Mouse (Mus musculus) cortical plate, adult 2 months (tissue): ENCODE measurements around the gene Plcl2. TPM values are rescaled to one million over a fixed set of nuclear protein-coding genes. Genes with fewer than 3 reads are reported as not detected.
"Not testable (repeated sequence)": the region's sequence is repeated elsewhere in the genome, so short reads cannot be mapped to it uniquely, and the experiment has no call there.

Experiments used
- H3K27ac ChIP-seq: fragments of 200-500 bp; 2 replicates; pipeline ENCODE4 v1.5.1; 2012; ENCODE audit warnings: low read length, control low read depth, inconsistent platforms; ENCODE audit not compliant: insufficient read depth
- H3K4me1 ChIP-seq: fragments of 200-500 bp; 2 replicates; pipeline ENCODE4 v1.6.1; 2011; ENCODE audit warnings: low read length; ENCODE audit not compliant: control insufficient read depth, insufficient read depth
- H3K4me3 ChIP-seq: fragments of 200-500 bp; 2 replicates; pipeline ENCODE4 v1.5.1; 2011; ENCODE audit warnings: mild to moderate bottlenecking, low read length, control low read depth; ENCODE audit not compliant: insufficient read depth
- CTCF ChIP-seq: fragments of 200-500 bp; IDR thresholded peaks from 2 replicates; pipeline ENCODE4 v1.5.1; 2011; ENCODE audit warnings: mild to moderate bottlenecking, control low read depth, low read length; ENCODE audit not compliant: insufficient read depth; ENCODE audit errors: extremely low read depth
- POLR2A ChIP-seq: fragments of 200-500 bp; IDR thresholded peaks from 2 replicates; pipeline ENCODE4 v1.6.1; 2011; ENCODE audit warnings: mild to moderate bottlenecking, low read length, control low read depth; ENCODE audit not compliant: insufficient read depth; ENCODE audit errors: extremely low read depth
- polyA plus RNA-seq: library from polyadenylated mRNA; depleted of rRNA; stranded (reverse); fragments of >200 nt; gene quantifications from 2 replicates; pipeline ENCODE4 v1.2.3, GENCODE M21; 2012

Gene Plcl2
- polyA plus RNA-seq, 1 experiment, result 39.3 TPM

DNA sequence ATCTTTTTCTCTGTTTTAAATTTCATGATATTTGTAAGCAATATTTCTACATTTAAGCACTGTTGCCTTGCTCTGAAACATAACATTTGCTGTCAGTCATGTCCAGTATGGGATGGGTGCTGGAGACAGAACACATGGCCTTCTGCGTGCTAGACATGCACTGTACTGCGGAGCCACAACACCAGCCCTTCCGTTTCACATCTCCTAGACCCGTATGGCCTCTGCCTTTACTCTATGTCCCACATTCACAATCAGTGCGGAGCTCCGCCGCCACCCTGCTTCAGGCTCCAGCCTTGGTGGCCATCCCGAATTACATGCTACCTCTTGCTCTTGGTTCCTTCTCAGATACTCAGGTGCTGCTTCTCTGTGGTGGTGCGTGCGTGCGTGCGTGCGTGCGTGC is 168.1 kb downstream of the Plcl2 start:
- Histone ChIP-seq H3K4me3 (no peak overlapping the region), H3K27ac (no peak overlapping the region), H3K4me1 (peaks cover 13% of the 10 kb centered on the region; the same call in 1 of the 2 replicates)
- TF ChIP-seq CTCF (no peak), POLR2A (no peak)

DNA sequence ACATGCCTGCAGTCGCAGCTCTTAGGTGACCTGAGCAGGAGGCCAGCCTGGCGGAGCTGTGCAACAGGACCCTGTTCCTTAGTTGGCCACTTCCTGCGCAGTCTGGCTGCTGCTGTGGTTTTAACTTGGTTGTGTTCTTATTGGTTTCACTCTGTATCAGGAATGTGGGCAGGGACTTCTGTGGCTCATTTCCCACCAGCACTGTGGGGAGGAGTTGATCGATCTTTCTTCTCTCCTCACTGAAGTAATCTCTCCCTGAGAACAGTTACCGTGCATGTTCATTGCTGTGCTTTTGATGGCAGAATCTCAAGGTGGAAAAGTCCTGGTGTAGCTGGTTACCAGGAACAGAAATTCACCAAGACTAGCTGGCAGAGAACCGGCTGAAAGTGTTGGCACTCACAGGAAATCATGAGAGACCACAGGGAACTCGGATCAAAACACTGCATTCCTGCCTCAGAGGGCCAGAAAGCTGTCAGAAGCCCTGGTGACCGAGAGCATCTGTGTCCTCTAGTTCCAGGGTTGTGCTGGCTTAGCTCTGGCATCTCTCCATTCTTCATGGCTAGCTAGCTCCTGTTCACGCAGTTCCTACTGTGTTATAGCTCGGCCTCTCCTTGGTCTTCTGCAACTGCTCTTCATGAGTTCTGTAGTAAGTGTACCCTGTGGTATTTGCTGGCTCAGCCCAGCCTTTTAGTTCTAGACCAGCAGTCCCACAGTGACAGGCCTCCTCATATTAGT is 168.9 kb downstream of the Plcl2 start:
- Histone ChIP-seq H3K4me3 (no peak overlapping the region), H3K27ac (peak overlapping the region; percentile 18; the same call in 1 of the 2 replicates), H3K4me1 (peaks cover 15% of the 10 kb centered on the region; the same call in 1 of the 2 replicates)
- TF ChIP-seq CTCF (no peak), POLR2A (no peak)

DNA sequence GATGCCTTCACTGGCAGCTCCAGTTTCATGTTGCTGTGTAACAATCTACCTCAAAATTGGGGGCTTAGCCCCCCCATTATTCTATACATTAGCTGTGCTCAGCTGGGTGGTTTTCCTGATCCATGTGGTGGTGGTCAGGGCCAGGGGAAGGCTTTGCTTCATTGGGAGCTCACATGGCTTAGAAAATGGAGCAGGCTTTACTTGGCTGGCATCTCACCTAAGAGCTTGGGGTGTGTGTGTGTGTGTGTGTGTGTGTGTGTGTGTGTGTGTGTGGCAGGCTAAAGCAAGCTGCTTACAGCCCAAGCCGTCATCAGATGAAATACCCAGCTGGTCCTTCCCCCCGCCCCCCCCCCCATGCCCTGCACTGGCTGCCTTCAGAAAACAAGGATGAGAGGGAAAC is 169.5 kb downstream of the Plcl2 start:
- H3K27ac ChIP-seq, result no peak overlapping the region
- H3K4me3 ChIP-seq, result no peak overlapping the region
- peaks cover 15% of the 10 kb centered on the region; the same call in 1 of the 2 replicates for H3K4me1 ChIP-seq
- TF ChIP-seq CTCF (no peak), POLR2A (no peak)

DNA sequence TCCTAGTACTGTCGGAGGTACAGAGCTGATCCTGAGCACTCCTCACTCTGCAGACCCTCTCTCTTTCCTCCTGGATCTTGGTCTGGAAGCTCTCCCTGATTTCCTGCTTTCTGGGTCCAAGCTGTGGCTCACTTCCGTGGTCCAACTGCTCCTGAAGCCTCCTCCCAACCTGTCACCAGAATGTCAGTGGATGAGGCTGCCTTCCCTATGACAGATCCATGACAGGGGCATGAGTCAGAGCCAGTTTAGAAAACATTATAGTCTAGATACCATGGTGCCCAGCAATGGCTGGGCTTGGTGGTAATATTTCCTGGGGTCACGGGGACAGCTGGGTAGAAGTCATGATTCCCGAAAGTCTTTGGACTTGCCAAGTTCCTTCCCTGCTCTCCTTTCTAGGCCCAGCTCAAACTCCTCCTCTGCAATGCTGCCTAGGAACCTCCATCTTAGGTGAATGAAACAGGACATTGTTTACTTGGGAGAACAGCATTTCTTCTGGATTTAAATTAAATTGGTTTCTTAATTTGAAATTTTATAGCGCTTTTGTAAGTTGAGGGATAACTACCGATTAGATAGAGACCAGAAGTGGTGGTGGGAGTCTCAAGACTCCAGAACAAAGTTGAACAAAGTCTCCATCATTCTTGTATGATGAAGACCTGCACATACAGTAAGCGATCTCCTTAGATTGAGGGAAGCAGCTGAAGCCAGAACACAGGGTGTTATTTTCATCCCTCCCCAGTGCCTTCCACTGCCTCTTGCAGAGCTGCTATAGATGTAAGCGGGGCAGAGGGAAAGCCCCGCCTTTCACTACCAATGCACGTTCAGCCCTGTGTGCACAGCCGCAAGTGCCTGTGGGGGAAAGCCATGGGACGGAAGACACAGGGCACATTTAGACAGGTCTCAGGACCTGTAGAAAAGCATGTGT is 170.7 kb downstream of the Plcl2 start:
- H3K27ac ChIP-seq, result no peak overlapping the region
- TF ChIP-seq CTCF, result no peak
- no peak for TF ChIP-seq POLR2A
- H3K4me1 ChIP-seq, result peaks cover 17% of the 10 kb centered on the region; the same call in 1 of the 2 replicates
- H3K4me3 ChIP-seq, result no peak overlapping the region

DNA sequence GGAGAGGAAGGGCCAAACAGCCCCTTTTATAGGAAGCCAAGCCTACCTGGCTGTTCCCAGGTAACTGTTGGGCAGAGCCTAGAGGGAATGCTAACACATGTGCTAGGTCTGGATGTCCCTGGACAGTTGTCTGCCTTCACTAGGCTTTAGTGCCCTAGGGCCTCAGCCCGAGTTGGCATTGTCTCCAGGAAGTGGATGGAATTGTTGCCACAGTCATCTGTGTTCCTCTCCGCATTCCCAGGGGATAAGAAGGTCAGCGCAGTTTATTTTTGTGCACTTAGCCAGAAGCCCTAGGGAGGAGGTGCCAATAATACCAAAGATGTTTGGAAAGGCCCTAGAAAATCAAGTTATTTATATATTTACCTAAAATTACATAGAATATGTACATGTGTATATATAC is 173.5 kb downstream of the Plcl2 start:
- no peak for TF ChIP-seq POLR2A
- TF ChIP-seq CTCF, result no peak
- peaks cover 16% of the 10 kb centered on the region; the same call in 1 of the 2 replicates for H3K4me1 ChIP-seq
- H3K4me3 ChIP-seq, result no peak overlapping the region
- H3K27ac ChIP-seq, result 0 out of 2 replicates have a peak overlapping the region, but pooled peaks have one; percentile 11

DNA sequence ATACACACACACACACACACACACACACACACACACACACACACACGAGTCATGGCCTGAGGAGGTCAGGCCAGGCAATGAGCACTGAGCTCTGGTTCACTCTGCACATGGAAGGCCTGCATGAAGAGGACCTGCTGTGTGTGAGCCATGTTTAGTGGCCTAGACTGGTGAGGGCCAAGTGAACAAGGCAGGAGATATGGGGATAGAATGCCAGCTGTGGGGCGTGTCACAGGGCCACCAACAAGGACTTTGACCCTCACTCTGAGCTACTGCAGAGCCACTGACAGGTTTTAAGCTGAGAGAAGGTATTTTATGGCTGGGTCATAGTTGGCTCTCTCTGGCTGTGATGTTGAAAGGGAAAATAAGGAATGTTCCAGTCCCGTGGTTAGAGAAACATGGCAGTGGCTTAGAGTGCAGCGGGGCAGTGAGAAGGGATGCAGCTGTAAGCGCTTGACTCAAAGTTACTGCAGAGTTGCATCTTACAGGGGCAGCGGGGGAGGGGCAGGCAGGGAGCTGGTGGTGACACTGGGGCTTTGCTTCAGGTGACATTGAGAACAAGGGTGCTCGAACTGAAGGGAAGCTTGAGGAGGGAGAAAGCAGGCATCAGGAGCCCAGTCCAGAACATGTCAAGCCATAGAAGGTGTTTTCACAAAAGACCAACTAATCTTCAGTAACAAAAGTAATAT is 175.9 kb downstream of the Plcl2 start:
- no peak overlapping the region for H3K27ac ChIP-seq
- TF ChIP-seq POLR2A, result no peak
- TF ChIP-seq CTCF, result no peak
- peaks cover 5% of the 10 kb centered on the region; the same call in 1 of the 2 replicates for H3K4me1 ChIP-seq
- H3K4me3 ChIP-seq, result no peak overlapping the region

DNA sequence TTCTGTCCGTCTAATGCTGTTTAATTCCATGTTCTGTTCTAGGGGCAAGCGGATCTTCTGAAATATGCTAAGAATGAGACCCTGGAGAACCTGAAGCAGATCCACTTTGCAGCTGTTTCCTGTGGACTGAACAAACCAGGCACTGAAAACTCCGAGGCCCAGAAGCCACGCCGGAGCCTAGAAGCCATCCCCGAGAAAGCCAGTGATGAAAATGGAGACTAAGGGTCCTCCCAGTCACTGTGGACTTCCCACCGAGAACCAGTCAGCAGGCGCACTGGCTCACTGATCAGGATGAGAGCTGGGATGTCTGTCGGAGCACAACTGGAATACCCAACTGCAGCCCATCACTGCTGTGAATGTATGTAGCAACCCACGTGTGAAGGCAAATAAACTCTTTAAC is 178.5 kb downstream of the Plcl2 start:
- Histone ChIP-seq H3K4me3 (no peak overlapping the region), H3K27ac (no peak overlapping the region), H3K4me1 (peaks cover 4% of the 10 kb centered on the region; the same call in 1 of the 2 replicates)
- TF ChIP-seq POLR2A, result no peak
- TF ChIP-seq CTCF, result no peak

DNA sequence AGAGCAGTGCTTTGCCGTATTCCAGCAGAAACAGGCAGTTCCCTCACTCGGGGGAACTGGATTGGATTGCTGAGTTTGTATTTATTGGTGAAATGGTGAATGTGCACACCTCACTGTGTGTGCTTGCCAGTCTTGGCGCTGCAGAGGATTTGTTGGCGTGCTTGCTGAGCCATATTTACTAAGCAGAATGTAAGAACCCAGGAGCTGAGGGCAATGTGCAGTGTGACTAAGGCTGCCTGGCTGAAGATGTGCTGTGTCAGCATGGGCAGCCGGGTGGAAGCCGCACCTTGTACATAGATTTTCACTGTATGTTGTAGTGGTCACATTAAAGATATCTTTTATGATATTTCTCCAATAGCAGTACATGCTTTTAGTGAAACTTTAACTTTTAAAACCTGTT is 178.9 kb downstream of the Plcl2 start:
- TF ChIP-seq POLR2A (no peak), CTCF (no peak)
- Histone ChIP-seq H3K4me3 (no peak overlapping the region), H3K4me1 (peaks cover 3% of the 10 kb centered on the region; the same call in 1 of the 2 replicates), H3K27ac (no peak overlapping the region)

DNA sequence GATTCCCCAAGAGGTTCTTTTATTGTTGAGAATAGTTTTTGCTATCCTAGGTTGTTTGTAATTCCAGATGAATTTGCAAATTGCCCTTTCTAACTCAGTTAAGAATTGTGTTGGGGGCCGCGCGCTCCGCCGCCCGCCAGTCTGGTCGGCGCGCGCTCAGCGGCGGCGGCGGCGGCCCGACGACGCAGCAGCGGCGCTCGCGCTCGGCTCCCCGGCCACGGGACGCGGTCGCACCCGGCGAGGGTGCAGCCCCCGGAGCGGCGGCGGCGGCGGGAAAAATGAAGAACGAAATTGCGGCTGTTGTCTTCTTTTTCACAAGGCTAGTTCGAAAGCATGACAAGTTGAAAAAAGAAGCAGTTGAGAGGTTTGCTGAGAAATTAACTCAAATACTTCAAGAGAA is 189.2 kb downstream of the Plcl2 start:
- H3K4me3 ChIP-seq, H3K4me1 ChIP-seq, H3K27ac ChIP-seq: not testable (repeated sequence)

DNA sequence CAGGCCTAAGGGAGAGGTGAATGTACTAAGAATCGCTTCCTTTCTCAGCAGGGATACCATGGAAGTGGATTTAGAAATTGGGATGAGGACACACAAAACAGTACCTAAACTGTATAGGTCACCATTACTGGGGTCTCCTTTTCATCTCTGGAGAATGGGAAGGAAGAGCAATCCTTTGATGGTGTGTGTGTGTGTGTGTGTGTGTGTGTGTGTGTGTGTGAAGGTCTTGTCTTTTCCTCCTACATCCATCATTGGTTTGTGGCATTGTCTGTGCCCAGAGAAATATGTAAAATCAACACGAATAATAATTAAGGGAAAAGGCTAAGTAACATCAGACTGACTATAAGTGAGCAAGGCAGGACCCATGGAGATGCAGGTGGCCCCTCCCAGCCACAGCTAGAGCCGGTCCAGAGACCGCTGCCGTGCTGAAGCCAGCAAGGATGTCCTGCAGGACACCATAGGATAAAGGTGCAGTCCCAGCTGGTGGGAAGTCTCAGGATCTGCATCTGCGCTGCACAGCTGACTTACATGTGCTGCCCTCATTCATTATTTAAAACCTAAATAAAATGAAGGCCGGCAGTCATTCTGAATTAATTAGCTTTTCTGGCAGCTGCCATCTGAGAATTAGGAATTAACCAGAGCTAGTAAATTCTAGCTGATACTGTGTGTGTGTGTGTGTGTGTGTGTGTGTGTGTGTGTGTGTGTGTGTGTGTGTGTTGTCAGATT is 201.5 kb downstream of the Plcl2 start:
- Histone ChIP-seq H3K27ac (no peak overlapping the region), H3K4me1 (no peaks in the 10 kb centered on the region), H3K4me3 (no peak overlapping the region)
- TF ChIP-seq POLR2A (no peak), CTCF (no peak)
